Mouse (Mus musculus) bone marrow, adult 2 months (tissue): ENCODE data around the gene Gm1123. TPM values are rescaled to one million over a fixed set of nuclear protein-coding genes. Genes with fewer than 3 reads are reported as not detected.

Experiments
- H3K27ac ChIP-seq: fragments of 200-500 bp; 2 replicates; pipeline ENCODE4 v1.5.1; 2012; ENCODE audit warnings: low read depth, mild to moderate bottlenecking, control low read depth, inconsistent platforms, low read length; ENCODE audit not compliant: control insufficient read depth, poor library complexity, insufficient read depth
- H3K4me1 ChIP-seq: fragments of 200-500 bp; 2 replicates; pipeline ENCODE4 v1.6.1; 2011; ENCODE audit warnings: low read length; ENCODE audit not compliant: control insufficient read depth, insufficient read depth
- H3K4me3 ChIP-seq: fragments of 200-500 bp; replicated peaks from 2 replicates; pipeline ENCODE3; 2011; ENCODE audit warnings: mild to moderate bottlenecking, low read depth, low read length, control low read depth; ENCODE audit not compliant: control insufficient read depth
- CTCF ChIP-seq: fragments of 200-500 bp; IDR thresholded peaks from 2 replicates; pipeline ENCODE4 v1.5.1; 2011; ENCODE audit warnings: low read length, control low read depth; ENCODE audit not compliant: control insufficient read depth, insufficient read depth
- POLR2A ChIP-seq: fragments of 200-500 bp; IDR thresholded peaks from 2 replicates; pipeline ENCODE4 v1.6.1; 2011; ENCODE audit warnings: low read depth, mild to moderate bottlenecking, control low read depth, low read length, borderline replicate concordance; ENCODE audit not compliant: control insufficient read depth
- WGBS: fragments of 180-500 bp; shearing (Covaris S2); methylation state at CpG from one replicate; pipeline ENCODE4 v1.1.7; 2018; 5-methylcytosine and 5-hydroxymethylcytosine counted together
- polyA plus RNA-seq: library from polyadenylated mRNA; stranded (reverse); fragments of >200 nt; gene quantifications from 2 replicates; pipeline ENCODE4 v1.2.4, GENCODE M21; 2011; ENCODE audit warnings: low replicate concordance; ENCODE audit not compliant: missing spikeins, insufficient read depth, insufficient read length

Gene Gm1123
- not detected in 2 replicates for polyA plus RNA-seq

DNA sequence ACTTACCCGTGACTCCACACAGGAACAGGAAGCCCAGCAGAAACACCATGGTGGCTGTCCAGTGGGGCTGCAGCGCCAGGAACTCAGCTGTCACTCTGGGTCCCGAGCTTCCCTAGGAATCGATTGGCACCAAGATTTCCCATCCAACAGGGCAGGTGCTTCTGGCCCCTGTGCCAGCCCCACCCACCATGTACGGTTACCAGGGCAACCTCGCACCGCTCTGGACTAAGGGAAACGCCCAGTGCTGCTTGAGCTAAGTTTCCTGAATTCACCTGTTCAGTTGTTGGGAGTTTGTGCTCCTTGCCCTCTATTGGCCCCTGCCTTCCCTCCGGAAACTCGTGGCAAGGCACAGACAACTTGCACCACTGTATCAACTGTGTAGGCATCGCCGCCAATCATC lies at the start of gene Gm1123:
Gene Gm1123 (minus strand): TSS at position 141 of the 400 bp plus-strand sequence.
- 81% methylated on average over 12 of the region's 12 CpGs for WGBS
- Histone ChIP-seq H3K27ac (no peak within 1 kb of the TSS), H3K4me3 (no peak within 1 kb of the TSS), H3K4me1 (no peaks in the 10 kb centered on the region)
- no peak for TF ChIP-seq CTCF
- no peak for TF ChIP-seq POLR2A

DNA sequence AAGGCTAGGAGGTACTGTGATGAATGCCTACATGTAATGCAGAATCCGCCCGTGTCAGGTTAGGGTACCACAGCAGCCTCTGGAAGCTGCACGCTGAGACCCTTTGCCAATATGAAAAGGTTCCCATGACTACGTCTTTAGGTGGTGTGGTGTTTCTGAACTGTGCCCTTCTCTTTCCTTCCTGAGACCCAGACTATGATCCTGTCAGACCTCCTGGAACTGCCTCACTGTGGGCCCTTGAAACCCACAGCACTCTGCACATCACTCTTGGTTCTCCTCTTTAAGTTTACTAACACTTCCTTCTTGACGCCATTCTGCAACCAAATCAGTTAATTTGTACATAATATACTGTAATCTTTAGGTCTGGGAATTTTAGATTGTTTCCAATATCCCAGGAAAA lies 46.2 kb upstream of the Gm1123 start:
- no peak for TF ChIP-seq CTCF
- no peak for TF ChIP-seq POLR2A
- H3K4me3 ChIP-seq, result no peak overlapping the region
- 58% methylated on average over 5 of the region's 5 CpGs for WGBS
- H3K4me1 ChIP-seq, result no peaks in the 10 kb centered on the region
- no peak overlapping the region for H3K27ac ChIP-seq

DNA sequence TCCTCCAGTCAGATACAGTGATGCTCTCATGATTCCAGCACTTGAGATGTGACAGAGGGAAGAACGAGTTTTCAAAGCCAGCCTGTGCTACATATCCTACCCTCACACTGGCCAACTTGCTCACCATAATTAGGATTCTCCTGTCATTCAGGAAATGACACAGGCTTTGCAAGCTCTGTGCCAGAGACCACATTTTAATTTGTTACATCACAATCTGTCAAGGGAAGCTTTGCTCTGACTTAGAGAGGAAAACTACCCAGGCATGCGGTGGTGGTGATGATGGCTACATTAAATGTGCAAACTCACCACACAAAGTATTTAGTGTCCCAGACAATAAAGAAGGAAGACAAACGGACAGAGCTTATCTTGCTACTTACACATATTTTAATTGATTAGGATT lies 45.8 kb upstream of the Gm1123 start:
- TF ChIP-seq CTCF (no peak), POLR2A (no peak)
- Histone ChIP-seq H3K4me3 (no peak overlapping the region), H3K27ac (no peak overlapping the region), H3K4me1 (no peaks in the 10 kb centered on the region)
- WGBS, result 9% methylated on average over 3 of the region's 3 CpGs

DNA sequence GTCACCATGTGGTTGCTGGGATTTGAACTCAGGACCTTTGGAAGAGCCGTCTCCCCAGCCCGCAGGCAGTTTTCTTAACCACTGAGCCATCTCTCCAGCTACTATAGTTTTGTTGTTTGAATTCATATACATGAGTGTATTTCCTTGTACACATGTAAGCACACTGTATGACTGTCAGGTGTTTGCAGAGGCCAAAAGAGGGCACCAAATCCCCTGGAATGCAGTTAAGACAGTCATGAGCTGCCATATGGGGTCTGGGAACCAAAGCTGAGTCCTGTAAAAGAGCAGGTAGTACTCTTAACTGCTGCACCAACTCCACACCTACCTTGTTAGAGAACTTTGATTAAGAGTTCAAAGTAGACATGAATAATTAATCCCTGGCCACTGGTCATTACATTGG lies 45.1 kb upstream of the Gm1123 start:
- TF ChIP-seq CTCF (no peak), POLR2A (no peak)
- Histone ChIP-seq H3K4me3 (no peak overlapping the region), H3K4me1 (no peaks in the 10 kb centered on the region; the same call in 1 of the 2 replicates), H3K27ac (no peak overlapping the region)
- 93% methylated on average over 2 of the region's 2 CpGs for WGBS

DNA sequence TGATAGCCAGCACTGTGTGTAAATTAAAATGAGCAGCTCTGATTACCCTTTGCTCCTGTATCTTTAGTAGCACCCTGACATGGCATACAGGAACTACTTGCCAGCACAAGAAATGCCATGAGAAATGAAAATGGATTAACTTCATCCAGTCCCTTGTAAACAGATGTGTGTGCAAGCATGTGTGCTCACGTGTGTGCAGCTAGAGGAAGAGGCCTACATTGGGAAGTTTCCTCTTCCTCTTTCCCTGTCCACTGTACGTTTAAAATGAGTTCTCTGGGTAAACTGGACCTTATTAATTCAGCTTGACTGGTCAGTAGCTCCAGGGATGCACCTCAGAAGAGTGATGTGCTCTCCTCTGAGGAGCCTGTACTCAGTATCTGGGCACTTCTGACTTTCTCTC lies 38.9 kb upstream of the Gm1123 start:
- no peak for TF ChIP-seq CTCF
- no peak for TF ChIP-seq POLR2A
- WGBS, result 8% methylated on average over 2 of the region's 2 CpGs
- H3K27ac ChIP-seq, result no peak overlapping the region
- no peak overlapping the region for H3K4me3 ChIP-seq
- H3K4me1 ChIP-seq, result no peaks in the 10 kb centered on the region; the same call in none of the 2 replicates

DNA sequence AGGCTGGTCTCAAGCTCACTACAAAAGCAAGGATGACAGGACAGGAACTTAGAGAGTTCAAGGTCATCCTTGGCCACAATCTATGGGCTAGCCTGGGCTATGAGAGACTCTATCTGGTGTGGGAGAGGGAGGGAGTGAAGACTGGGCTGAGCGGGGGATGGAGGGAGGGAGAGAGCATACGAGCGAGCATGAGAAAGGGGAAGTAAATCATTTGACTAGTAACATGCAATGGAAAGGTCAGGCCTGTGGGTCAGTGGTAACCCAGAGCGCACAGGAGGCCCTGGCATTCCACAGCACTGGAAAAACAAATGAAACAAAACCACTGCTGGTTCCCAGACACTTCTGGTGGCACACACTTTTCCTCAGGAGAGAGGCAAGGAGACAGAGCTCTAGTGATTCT lies 37.0 kb upstream of the Gm1123 start:
- H3K27ac ChIP-seq, result no peak overlapping the region
- no peaks in the 10 kb centered on the region; the same call in none of the 2 replicates for H3K4me1 ChIP-seq
- H3K4me3 ChIP-seq, result no peak overlapping the region
- TF ChIP-seq POLR2A (no peak), CTCF (no peak)
- WGBS, result 26% methylated on average over 4 of the region's 4 CpGs

DNA sequence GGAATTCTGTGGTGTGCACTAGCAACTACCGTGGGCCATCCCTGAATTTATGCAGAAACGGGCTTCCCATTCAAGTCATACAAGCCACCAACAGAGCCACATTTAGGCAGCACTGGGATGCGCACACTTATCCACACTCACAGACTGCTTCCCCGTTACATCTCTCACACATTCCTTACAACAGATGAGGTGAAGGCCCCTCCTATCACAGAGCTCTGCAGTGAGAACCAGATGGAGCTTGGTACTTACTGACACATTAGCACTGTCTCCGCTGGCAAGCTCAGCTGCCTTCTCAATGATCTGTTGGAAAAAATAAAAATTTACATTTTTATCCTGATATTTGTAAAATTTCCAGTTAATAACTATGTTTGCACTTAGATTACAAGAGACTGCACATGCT lies 29.8 kb upstream of the Gm1123 start:
- TF ChIP-seq CTCF, result no peak
- no peak for TF ChIP-seq POLR2A
- Histone ChIP-seq H3K4me1 (no peaks in the 10 kb centered on the region), H3K27ac (no peak overlapping the region), H3K4me3 (no peak overlapping the region)
- WGBS, result 91% methylated on average over 5 of the region's 5 CpGs

DNA sequence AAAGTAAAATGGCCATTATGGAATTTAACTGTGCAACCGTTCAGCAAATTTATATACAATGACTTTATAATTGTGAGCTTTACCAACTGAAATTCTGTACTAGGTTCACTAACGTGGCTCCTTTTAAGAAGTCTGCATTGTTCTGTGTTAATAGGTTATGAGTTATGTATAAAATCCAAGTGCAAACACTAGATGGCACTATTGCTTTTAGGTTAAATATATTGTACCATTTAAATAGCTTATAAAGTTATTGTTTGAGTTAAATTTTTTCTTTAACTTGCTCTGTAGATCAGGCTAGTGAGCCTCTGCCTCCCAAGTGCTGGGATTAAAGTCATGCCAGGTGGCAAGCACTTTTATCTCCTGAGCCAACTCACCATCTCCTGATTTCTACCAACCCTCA lies 28.7 kb upstream of the Gm1123 start:
- no peaks in the 10 kb centered on the region for H3K4me1 ChIP-seq
- no peak for TF ChIP-seq CTCF
- TF ChIP-seq POLR2A, result no peak
- 55% methylated on average over 2 of the region's 2 CpGs for WGBS
- H3K27ac ChIP-seq, result no peak overlapping the region
- no peak overlapping the region for H3K4me3 ChIP-seq

DNA sequence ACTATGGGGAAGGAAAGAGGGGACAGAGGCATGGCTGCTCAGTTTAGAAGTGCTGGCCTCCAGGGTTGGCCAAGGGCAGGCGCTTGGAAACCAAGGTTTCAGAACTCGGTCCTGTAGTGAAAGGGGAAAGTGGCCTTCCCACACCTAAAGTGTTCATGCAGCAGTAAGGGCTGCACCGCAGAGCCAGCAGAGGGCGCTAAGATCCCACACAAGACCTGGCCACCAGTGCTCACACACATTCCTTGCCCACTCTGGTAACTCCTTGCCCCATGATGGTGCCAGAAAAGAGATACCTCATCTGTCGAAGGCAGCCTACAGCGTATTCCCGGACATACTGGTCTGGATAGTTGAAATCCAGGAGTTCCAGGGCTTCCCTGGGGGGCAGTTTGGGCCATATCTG lies 27.0 kb upstream of the Gm1123 start:
- Histone ChIP-seq H3K4me3 (no peak overlapping the region), H3K27ac (no peak overlapping the region), H3K4me1 (no peaks in the 10 kb centered on the region)
- no peak for TF ChIP-seq POLR2A
- TF ChIP-seq CTCF, result peak; percentile 96
- whole genome bisulfite sequencing, result 42% methylated on average over 7 of the region's 7 CpGs

DNA sequence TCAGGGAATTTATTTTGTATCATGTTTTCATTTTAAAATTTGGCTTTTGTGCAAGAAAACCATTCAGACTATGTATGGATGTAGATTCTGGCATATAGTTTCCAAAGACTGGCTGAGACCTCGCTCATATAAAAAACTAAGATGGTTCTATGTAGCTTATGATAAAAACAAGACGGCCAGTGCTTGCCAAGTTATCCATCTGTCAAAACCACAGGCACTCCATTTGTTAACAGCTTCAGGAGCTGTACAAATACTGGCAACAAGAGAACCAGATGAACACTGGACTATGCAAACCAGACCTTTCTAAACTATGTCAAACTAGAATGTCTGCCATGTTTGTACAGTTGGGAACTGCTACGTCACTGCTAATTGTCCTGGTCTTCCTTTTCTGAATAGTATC lies 22.2 kb upstream of the Gm1123 start:
- H3K4me1 ChIP-seq, result no peaks in the 10 kb centered on the region
- H3K27ac ChIP-seq, result no peak overlapping the region
- WGBS, result 78% methylated on average over 3 of the region's 3 CpGs
- no peak overlapping the region for H3K4me3 ChIP-seq
- TF ChIP-seq CTCF (no peak), POLR2A (no peak)
